Mouse (Mus musculus) bone marrow, adult 2 months (tissue): ENCODE results near the gene Sft2d2. TPM values are rescaled to one million over a fixed set of nuclear protein-coding genes. Genes with fewer than 3 reads are reported as not detected.

ENCODE experiments used
- H3K27ac ChIP-seq: fragments of 200-500 bp; 2 replicates; pipeline ENCODE4 v1.5.1; 2012; ENCODE audit warnings: low read depth, mild to moderate bottlenecking, control low read depth, inconsistent platforms, low read length; ENCODE audit not compliant: control insufficient read depth, poor library complexity, insufficient read depth
- H3K4me1 ChIP-seq: fragments of 200-500 bp; 2 replicates; pipeline ENCODE4 v1.6.1; 2011; ENCODE audit warnings: low read length; ENCODE audit not compliant: control insufficient read depth, insufficient read depth
- H3K4me3 ChIP-seq: fragments of 200-500 bp; replicated peaks from 2 replicates; pipeline ENCODE3; 2011; ENCODE audit warnings: mild to moderate bottlenecking, low read depth, low read length, control low read depth; ENCODE audit not compliant: control insufficient read depth
- CTCF ChIP-seq: fragments of 200-500 bp; IDR thresholded peaks from 2 replicates; pipeline ENCODE4 v1.5.1; 2011; ENCODE audit warnings: low read length, control low read depth; ENCODE audit not compliant: control insufficient read depth, insufficient read depth
- POLR2A ChIP-seq: fragments of 200-500 bp; IDR thresholded peaks from 2 replicates; pipeline ENCODE4 v1.6.1; 2011; ENCODE audit warnings: low read depth, mild to moderate bottlenecking, control low read depth, low read length, borderline replicate concordance; ENCODE audit not compliant: control insufficient read depth
- WGBS: fragments of 180-500 bp; shearing (Covaris S2); methylation state at CpG from one replicate; pipeline ENCODE4 v1.1.7; 2018; 5-methylcytosine and 5-hydroxymethylcytosine counted together
- polyA plus RNA-seq: library from polyadenylated mRNA; stranded (reverse); fragments of >200 nt; gene quantifications from 2 replicates; pipeline ENCODE4 v1.2.4, GENCODE M21; 2011; ENCODE audit warnings: low replicate concordance; ENCODE audit not compliant: missing spikeins, insufficient read depth, insufficient read length

The Sft2d2 gene
- polyA plus RNA-seq, 1 experiment, result 14.3 TPM

DNA sequence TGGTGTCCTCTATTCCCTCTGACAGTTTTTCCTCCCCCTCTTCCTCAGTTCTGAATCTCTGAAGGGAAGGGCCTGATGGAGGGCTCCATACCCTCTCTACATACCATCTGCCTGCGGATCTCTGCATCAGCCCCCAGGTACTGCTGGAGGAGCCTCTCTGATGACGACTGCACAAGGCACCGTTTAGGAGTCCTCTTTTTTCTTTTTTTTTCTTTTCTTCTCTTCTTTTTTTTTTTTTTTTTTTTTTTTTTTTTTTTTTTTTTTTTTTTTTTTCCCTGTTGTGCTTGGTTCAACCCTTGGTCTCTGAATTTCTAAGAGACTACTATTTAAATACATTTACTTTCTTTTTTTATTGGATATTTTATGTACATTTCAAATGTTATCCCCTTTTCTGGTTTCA lies 24.8 kb downstream of the Sft2d2 start:
- 82% methylated on average over 3 of the region's 3 CpGs for WGBS

GRCm38 (mm10) chr1:165164920-165165319 lies 29.3 kb downstream of the Sft2d2 start:
- no peak overlapping the region for H3K4me3 ChIP-seq
- no peak overlapping the region for H3K27ac ChIP-seq
- H3K4me1 ChIP-seq, result no peaks in the 10 kb centered on the region
- 85% methylated on average over 6 of the region's 6 CpGs for WGBS
- no peak for TF ChIP-seq POLR2A
- TF ChIP-seq CTCF, result no peak

More for the DNA sequence above, 24.8 kb downstream of the Sft2d2 start:
- no peaks in the 10 kb centered on the region; the same call in 1 of the 2 replicates for H3K4me1 ChIP-seq
- no peak for TF ChIP-seq CTCF
- no peak for TF ChIP-seq POLR2A
- no peak overlapping the region for H3K4me3 ChIP-seq
- H3K27ac ChIP-seq, result no peak overlapping the region

DNA sequence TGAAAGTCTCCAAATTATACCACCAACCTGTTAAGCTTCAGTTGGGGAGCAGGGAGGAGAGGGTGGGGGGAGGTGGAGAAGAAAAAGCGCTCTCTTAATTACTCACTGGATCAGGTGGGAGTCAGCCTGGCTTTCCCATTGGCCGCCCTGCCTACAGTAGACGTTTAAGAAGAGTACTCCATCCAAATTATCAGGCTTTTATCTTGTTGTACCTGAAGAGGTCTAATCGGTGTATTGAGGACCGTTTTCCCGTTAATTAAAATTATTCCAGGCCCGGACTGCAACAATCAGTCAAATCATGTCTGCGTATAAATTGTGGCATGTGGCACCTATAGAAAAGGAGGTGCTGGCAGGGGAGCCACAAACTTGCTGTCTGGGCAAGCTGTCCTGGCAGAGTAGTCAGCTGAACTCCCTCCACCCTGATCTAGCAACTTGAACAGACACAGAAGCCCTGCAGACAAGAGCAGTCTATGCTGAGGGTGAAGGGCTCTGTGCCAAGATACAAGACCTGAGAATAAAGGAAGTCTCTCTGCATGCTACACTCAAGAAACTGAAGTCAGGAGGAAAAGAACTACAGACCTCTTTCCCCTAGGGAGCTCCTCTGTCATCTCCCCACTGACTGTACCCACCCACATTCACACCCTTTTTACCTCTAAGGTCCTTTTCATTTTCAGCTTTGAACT lies 33.4 kb downstream of the Sft2d2 start, which contains the start of gene Tbx19:
TSS of gene Tbx19 (minus strand) at position 51 of the 683 bp plus-strand sequence.
- Histone ChIP-seq H3K27ac (no peak within 1 kb of the TSS), H3K4me3 (no peak within 1 kb of the TSS), H3K4me1 (no peaks in the 10 kb centered on the region)
- no peak for TF ChIP-seq POLR2A
- TF ChIP-seq CTCF, result no peak
- WGBS, result 83% methylated on average over 8 of the region's 8 CpGs

DNA sequence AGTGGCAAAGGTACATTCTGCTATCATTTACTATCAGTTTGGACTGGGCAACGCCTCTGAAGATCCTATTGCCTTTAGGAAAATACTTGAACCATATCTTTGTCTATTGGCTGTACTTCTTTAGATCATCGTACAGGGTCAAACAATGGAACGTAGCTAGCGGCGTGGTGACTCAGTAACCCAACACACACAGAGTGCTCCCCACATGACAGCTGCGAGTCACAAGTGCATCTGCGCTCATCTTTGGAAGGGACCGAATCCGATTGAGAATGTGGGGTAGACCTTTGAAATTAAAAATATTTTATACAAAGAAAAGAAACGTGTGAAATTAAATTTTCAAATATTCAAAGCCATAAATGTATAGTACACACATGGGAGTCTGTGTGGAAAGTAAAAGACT lies 35.4 kb downstream of the Sft2d2 start:
- 79% methylated on average over 10 of the region's 10 CpGs for WGBS
- no peak overlapping the region for H3K27ac ChIP-seq
- TF ChIP-seq CTCF (no peak), POLR2A (no peak)

GRCm38 (mm10) chr1:165154162-165154561 lies 40.1 kb downstream of the Sft2d2 start:
- TF ChIP-seq POLR2A, result no peak
- TF ChIP-seq CTCF, result no peak
- Histone ChIP-seq H3K27ac (no peak overlapping the region), H3K4me1 (peaks cover 2% of the 10 kb centered on the region; the same call in 1 of the 2 replicates), H3K4me3 (no peak overlapping the region)
- WGBS, result 17% methylated on average over 4 of the region's 4 CpGs

More for the DNA sequence above, 35.4 kb downstream of the Sft2d2 start:
- peaks cover 1% of the 10 kb centered on the region; the same call in 1 of the 2 replicates for H3K4me1 ChIP-seq
- H3K4me3 ChIP-seq, result no peak overlapping the region

- Histone ChIP-seq H3K4me3 (no peak overlapping the region), H3K4me1 (peaks cover 2% of the 10 kb centered on the region; the same call in 1 of the 2 replicates), H3K27ac (no peak overlapping the region)
- TF ChIP-seq POLR2A (no peak), CTCF (no peak)
- 65% methylated on average over 8 of the region's 8 CpGs for WGBS
Observed at GRCm38 (mm10) chr1:165151216-165151615, 43.0 kb downstream of the Sft2d2 start.

- Histone ChIP-seq H3K4me1 (no peaks in the 10 kb centered on the region), H3K27ac (no peak overlapping the region), H3K4me3 (no peak overlapping the region)
- TF ChIP-seq POLR2A, result no peak
- TF ChIP-seq CTCF, result no peak
- 86% methylated on average over 12 of the region's 12 CpGs for WGBS
Observed at GRCm38 (mm10) chr1:165142343-165142916, 51.8 kb downstream of the Sft2d2 start.

DNA sequence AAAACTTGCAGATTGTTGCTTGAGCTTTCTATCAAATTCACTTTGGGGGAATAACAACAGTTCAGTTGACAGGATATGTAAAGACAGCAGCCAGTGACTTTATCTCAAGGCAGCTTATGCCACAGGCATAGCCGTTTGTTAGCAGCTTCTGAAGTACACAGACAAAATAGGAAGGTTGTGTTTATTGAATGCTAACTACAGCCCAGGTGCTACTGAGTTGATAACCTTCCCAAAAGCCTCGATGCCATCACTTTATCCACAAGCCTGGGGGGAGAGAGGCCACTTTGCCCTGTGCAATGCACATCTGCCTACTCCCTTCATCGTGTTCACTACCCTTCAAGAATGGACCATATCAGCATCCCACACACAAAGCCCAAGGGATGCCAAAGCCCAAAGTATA lies 54.0 kb downstream of the Sft2d2 start:
- Histone ChIP-seq H3K4me1 (no peaks in the 10 kb centered on the region), H3K27ac (no peak overlapping the region), H3K4me3 (no peak overlapping the region)
- WGBS, result 38% methylated on average over 3 of the region's 3 CpGs
- TF ChIP-seq CTCF, result no peak
- no peak for TF ChIP-seq POLR2A

DNA sequence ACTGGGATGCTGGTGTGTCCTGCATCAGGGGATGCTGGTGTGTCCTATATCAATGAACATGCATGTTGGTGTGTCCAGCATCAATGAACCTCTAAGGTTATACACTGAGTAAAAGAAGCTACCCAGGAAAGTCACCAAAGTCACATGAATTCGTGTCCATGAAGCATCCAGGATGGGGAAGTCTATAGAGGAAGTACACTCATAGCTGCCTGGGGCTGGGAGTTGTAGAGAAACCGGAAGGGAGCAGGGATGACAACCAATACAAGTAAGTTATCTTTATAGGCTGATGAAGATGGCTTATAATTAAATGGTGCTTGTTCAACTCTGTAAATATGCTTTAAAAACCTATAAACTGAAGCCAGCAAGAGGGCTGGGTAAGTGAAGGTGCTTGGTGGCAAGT lies 60.4 kb downstream of the Sft2d2 start:
- peaks cover 1% of the 10 kb centered on the region for H3K4me1 ChIP-seq
- WGBS, result 17% methylated on average over 2 of the region's 2 CpGs
- TF ChIP-seq CTCF (no peak), POLR2A (no peak)
- no peak overlapping the region for H3K27ac ChIP-seq
- H3K4me3 ChIP-seq, result no peak overlapping the region
